14 mouse cellular contexts compared by ENCODE assay signal in the genomic region with DNA sequence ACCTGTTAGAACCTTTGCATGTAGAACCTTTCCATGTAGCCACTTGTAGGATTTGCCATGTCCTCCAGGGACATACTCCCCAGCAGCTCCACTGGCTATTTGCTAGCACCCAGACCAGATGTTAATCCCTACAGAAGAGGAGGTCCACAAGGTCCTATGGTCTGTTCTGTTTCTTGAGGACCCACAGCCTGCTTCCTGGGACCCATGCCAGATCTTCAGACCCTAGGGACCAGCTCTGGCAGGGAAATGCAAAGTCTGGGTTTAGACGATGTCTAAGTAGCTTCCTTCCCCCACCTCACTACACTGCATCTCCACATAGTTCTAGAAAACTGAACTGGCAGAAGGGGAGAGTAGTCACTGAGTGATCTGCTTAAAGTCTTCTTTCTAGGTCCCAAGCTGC. TPM values are rescaled to one million over a fixed set of nuclear protein-coding genes. Genes with fewer than 3 reads are reported as not detected.
DNase-seq lines count a peak whose midpoint lies in the region; TF ChIP-seq lines count a peak whose summit lies in the region.
"Had no signal": no experiment of that assay in that cellular context is flagged by ENCODE, and none has a peak within 500 bp of the region (broad histone marks: within the 10 kb centered on the region; RNA-seq: fewer than 3 reads in every experiment).

No protein-coding gene starts in this region.

- H3K27ac ChIP-seq in heart, embryonic 10.5 days = no peak overlapping the region
- H3K27ac ChIP-seq in MEL (ENCODE audit: control insufficient read depth, low read depth, low read length) = peak overlapping the region; percentile 87
- H3K27ac ChIP-seq: intestine, embryonic 15.5 days had no signal

- no peak overlapping the region for H3K4me3 ChIP-seq in heart, embryonic 10.5 days
- H3K4me3 ChIP-seq in MEL (ENCODE audit: control insufficient read depth in 1 of 2, insufficient read depth in 1 of 2, low read depth in 2 of 2, low read length in 2 of 2) = no peak overlapping the region
- H3K4me3 ChIP-seq: intestine, embryonic 15.5 days; left cerebral cortex, adult 2 months; myocyte had no signal

- H3K9me3 ChIP-seq in heart, embryonic 10.5 days = no peaks in the 10 kb centered on the region
- H3K9me3 ChIP-seq in MEL (replicated peaks; ENCODE audit: insufficient read depth, low read length) = no peaks in the 10 kb centered on the region
- H3K9me3 ChIP-seq: intestine, embryonic 15.5 days had no signal

- TF ChIP-seq CTCF in MEL (IDR thresholded peaks at IDR 0.05 in 2 of 3, conservative IDR thresholded peaks at IDR 0.05 in 1 of 3; ENCODE audit: control insufficient read depth in 1 of 3, insufficient read depth in 1 of 3, low read depth in 2 of 3, low read length in 3 of 3, poor library complexity in 1 of 3, severe bottlenecking in 1 of 3) = no peak

- TF ChIP-seq EP300 in MEL (IDR thresholded peaks at IDR 0.05; ENCODE audit: low read depth in 1 of 2, low read length in 2 of 2) = no peak

- DNase-seq in heart, adult 8-10 months (ENCODE audit: low spot score) = peak; percentile 58
- DNase-seq in heart, embryonic 10.5 days (ENCODE audit: low spot score) = no peak
- DNase-seq in MEL (ENCODE audit: low read depth, low spot score) (no peak), MN1 (ENCODE audit: low spot score) (peak; percentile 92)
- DNase-seq in kidney, postnatal 14 days = peak; percentile 77
- no peak for DNase-seq in urinary bladder, postnatal 14 days (ENCODE audit: low spot score)
- DNase-seq in right cerebral cortex, postnatal 25 days = no peak

- no peaks in the 10 kb centered on the region for H3K36me3 ChIP-seq in heart, embryonic 10.5 days
- H3K36me3 ChIP-seq in MEL (ENCODE audit: control insufficient read depth in 1 of 2, insufficient read depth in 2 of 2, low read length in 2 of 2) = peaks cover 0 to 51% of the 10 kb centered on the region in 2 experiments; a peak in 2 of 4 replicates
- H3K36me3 ChIP-seq: intestine, embryonic 15.5 days had no signal

- WGBS in heart, embryonic 10.5 days = 78% methylated on average over 1 of the region's 1 CpGs

- H3K27me3 ChIP-seq in heart, embryonic 10.5 days (ENCODE audit: insufficient read depth, poor library complexity, severe bottlenecking) = peaks cover 37% of the 10 kb centered on the region
- no peaks in the 10 kb centered on the region for H3K27me3 ChIP-seq in MEL (ENCODE audit: control insufficient read depth in 1 of 2, insufficient read depth in 2 of 2, low read length in 2 of 2)
- H3K27me3 ChIP-seq: intestine, embryonic 15.5 days had no signal

- H3K9ac ChIP-seq in MEL (ENCODE audit: control insufficient read depth, low read depth, low read length, poor library complexity, severe bottlenecking) = peak overlapping the region; percentile 10
- H3K9ac ChIP-seq: intestine, embryonic 15.5 days had no signal

- H3K79me2 ChIP-seq in MEL (ENCODE audit: control insufficient read depth, insufficient read depth, low read length, poor library complexity) = no peaks in the 10 kb centered on the region

- peaks cover 44% of the 10 kb centered on the region for H3K4me1 ChIP-seq in heart, embryonic 10.5 days
- H3K4me1 ChIP-seq in MEL (ENCODE audit: control insufficient read depth in 1 of 2, insufficient read depth in 2 of 2, low read length in 2 of 2) = peaks cover 22 to 63% of the 10 kb centered on the region in 2 experiments

- TF ChIP-seq POLR2A in MEL (IDR thresholded peaks at IDR 0.05; ENCODE audit: control insufficient read depth in 1 of 2, insufficient read depth in 1 of 2, low read depth in 1 of 2, low read length in 2 of 2, poor library complexity in 1 of 2) = no peak

- no peak for TF ChIP-seq RAD21 in MEL (IDR thresholded peaks at IDR 0.05; ENCODE audit: low read depth, low read length)

TF ChIP-seq in MEL, 35 proteins besides CTCF, POLR2A, EP300 and RAD21:
- TF ChIP-seq KAT2A (conservative IDR thresholded peaks at IDR 0.05; ENCODE audit: low read depth, low read length) = 0 out of 2 replicates have a peak, but pooled peaks have one; percentile 12
- no peak for TF ChIP-seq MAZ (IDR thresholded peaks at IDR 0.05; ENCODE audit: low read depth, low read length)

RNA-seq across cellular contexts. Expression of a gene that starts 32.3 kb away (rescaled TPM):
- total RNA-seq in heart, adult 8-10 months (2022) = 1 to 10 TPM; 2.8 to 4.7 (median 3.8) TPM
- 0.31 and 0.79 TPM in 2 replicates for polyA plus RNA-seq in heart, embryonic 10.5 days (2016; fragmentation: Nextera tagmentation; extraction: Ambion mirVana)
- 0.10 TPM in 1 of 2 replicates, not detected in the other for total RNA-seq in MEL (2012; rRNA removed)
- under 1 TPM in 1 of 2 experiments, not detected in 1; 0.04 TPM for polyA plus RNA-seq in MEL (2012; ENCODE audit: insufficient read depth in 1 of 2, insufficient read length in 2 of 2, low read depth in 1 of 2, low replicate concordance in 2 of 2, missing spikeins in 1 of 2)
- total RNA-seq: hematopoietic stem cell, adult 5-6 weeks; liver, adult 2 months had no signal
- polyA plus RNA-seq: liver, adult 2 months had no signal

RNA-seq across cellular contexts. Expression of a gene that starts 57.9 kb away (rescaled TPM):
- total RNA-seq in heart, adult 8-10 months (2022) = not detected
- polyA plus RNA-seq in heart, embryonic 10.5 days (2016; fragmentation: Nextera tagmentation; extraction: Ambion mirVana) = not detected in 2 replicates
- not detected in 2 replicates for total RNA-seq in MEL (2012; rRNA removed)
- not detected for polyA plus RNA-seq in MEL (2012; ENCODE audit: insufficient read depth in 1 of 2, insufficient read length in 2 of 2, low read depth in 1 of 2, low replicate concordance in 2 of 2, missing spikeins in 1 of 2)
- total RNA-seq: common myeloid progenitor, adult 5-6 weeks; hematopoietic stem cell, adult 5-6 weeks; left cerebral cortex, adult 2 months; liver, adult 2 months had no signal
- polyA plus RNA-seq: intestine, embryonic 15.5 days; liver, adult 2 months; myocyte; small intestine, adult 2 months had no signal

Comparison
In these comparisons a context has a peak if more than half of its experiments do, and no peak if none do; other contexts are left out.
1. DNase-seq: peak in heart, adult 8-10 months (single experiment), MN1 (single experiment) and kidney, postnatal 14 days (single experiment); none in heart, embryonic 10.5 days (single experiment), MEL (single experiment), urinary bladder, postnatal 14 days (single experiment) and right cerebral cortex, postnatal 25 days (single experiment).